Mouse (Mus musculus) testis, adult 2 months (tissue): ENCODE measurements at regions not wholly inside any gene's neighbourhood (a gene's known extent, or its start where the extent isn't known, plus 50 kb on each side); places are given as distances from the start of the nearest gene placed in this dataset.

ENCODE experiments used
- H3K27ac ChIP-seq: fragments of 200-500 bp; 2 replicates; pipeline ENCODE4 v1.5.1; 2012; ENCODE audit warnings: low read depth, low read length; ENCODE audit not compliant: control insufficient read depth, insufficient read depth
- H3K27me3 ChIP-seq: fragments of 200-500 bp; 2 replicates; pipeline ENCODE4 v1.6.1; 2012; ENCODE audit warnings: mild to moderate bottlenecking, low read length, moderate library complexity; ENCODE audit not compliant: control insufficient read depth, insufficient read depth
- H3K36me3 ChIP-seq: fragments of 200-500 bp; 2 replicates; pipeline ENCODE4 v1.6.1; 2012; ENCODE audit warnings: mild to moderate bottlenecking, low read length; ENCODE audit not compliant: control insufficient read depth, insufficient read depth
- H3K4me1 ChIP-seq: fragments of 200-500 bp; 2 replicates; pipeline ENCODE4 v1.6.1; 2012; ENCODE audit warnings: low read length; ENCODE audit not compliant: control insufficient read depth, insufficient read depth
- H3K4me3 ChIP-seq: fragments of 200-500 bp; 2 replicates; pipeline ENCODE4 v1.5.1; 2012; ENCODE audit warnings: low read depth, mild to moderate bottlenecking, low read length, moderate library complexity, mixed read lengths; ENCODE audit not compliant: control insufficient read depth
- CTCF ChIP-seq: fragments of 200-500 bp; IDR thresholded peaks from 2 replicates; pipeline ENCODE4 v1.5.1; 2012; ENCODE audit warnings: low read depth, mild to moderate bottlenecking, inconsistent platforms, low read length, moderate library complexity; ENCODE audit not compliant: control insufficient read depth, insufficient read depth, insufficient replicate concordance
- POLR2A ChIP-seq: fragments of 200-500 bp; IDR thresholded peaks from 2 replicates; pipeline ENCODE4 v1.6.1; 2012; ENCODE audit warnings: low read depth, mild to moderate bottlenecking, inconsistent platforms, low read length, moderate library complexity; ENCODE audit not compliant: control insufficient read depth

DNA sequence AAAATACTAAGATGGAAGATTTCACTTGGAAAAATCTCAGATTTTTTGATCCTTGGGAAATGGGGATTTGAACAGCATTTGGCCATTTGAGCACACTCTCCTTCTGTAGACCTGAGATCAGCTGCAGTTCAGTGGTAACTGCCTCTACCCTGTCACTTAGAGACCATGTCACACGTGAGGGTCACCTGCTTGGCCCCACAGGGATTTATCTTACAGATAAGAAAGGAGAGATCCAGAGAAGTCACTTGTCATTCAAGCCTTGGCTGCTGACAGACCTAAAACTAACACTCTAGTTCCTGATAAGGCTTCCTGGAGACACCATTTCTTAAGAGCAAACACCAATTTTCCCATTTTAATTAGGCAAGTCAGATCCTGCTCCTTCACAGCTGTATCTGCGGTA, 270.2 kb downstream of the Epha4 start:
- Histone ChIP-seq H3K27me3 (no peaks in the 10 kb centered on the region), H3K27ac (no peak overlapping the region), H3K4me3 (no peak overlapping the region), H3K36me3 (no peaks in the 10 kb centered on the region), H3K4me1 (no peaks in the 10 kb centered on the region)
- TF ChIP-seq CTCF (no peak), POLR2A (no peak)

DNA sequence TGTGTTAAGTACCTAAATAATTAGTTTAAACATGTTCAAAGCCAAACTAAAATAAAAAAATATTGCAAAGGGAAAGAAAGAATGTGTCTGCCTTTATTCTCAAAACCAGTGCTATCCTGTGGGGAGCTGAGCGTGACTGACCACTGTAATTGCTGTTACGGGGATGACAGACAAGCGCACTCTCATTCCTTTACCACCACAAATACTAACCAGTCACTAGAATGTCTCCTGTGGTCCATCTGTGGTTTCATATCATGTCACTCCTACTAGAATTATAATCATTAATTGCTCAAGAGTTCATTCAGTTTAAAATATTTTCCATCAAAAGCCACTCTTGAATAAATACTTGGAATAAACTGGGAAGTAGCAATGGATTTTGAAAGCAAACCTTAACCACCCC, 268.8 kb downstream of the Epha4 start:
- H3K27ac ChIP-seq, result no peak overlapping the region
- H3K4me1 ChIP-seq, result no peaks in the 10 kb centered on the region
- TF ChIP-seq POLR2A (no peak), CTCF (no peak)
- H3K4me3 ChIP-seq, result no peak overlapping the region
- H3K36me3 ChIP-seq, result no peaks in the 10 kb centered on the region
- H3K27me3 ChIP-seq, result no peaks in the 10 kb centered on the region

DNA sequence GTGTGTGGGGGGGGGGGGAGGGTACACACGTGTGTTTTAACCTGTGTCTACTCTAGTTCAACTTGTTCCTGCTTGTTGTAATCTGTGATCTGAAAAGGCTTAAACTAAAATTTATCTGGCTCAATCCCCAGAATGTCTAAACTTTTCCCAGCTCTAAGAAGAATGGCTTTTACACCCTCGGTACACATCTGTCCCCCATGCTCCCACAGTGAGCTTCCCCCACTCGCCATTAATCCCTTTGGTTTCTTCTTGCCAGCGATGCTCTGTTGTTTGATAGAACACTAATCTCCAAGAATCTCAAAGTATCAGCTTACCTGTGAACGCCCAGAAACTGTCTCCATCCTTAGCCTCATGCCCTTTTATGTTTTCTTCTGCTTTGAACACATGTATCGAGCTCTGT, 260.6 kb downstream of the Epha4 start:
- no peaks in the 10 kb centered on the region for H3K36me3 ChIP-seq
- no peaks in the 10 kb centered on the region for H3K27me3 ChIP-seq
- TF ChIP-seq CTCF (no peak), POLR2A (no peak)
- no peak overlapping the region for H3K27ac ChIP-seq
- H3K4me3 ChIP-seq, result no peak overlapping the region
- no peaks in the 10 kb centered on the region for H3K4me1 ChIP-seq

DNA sequence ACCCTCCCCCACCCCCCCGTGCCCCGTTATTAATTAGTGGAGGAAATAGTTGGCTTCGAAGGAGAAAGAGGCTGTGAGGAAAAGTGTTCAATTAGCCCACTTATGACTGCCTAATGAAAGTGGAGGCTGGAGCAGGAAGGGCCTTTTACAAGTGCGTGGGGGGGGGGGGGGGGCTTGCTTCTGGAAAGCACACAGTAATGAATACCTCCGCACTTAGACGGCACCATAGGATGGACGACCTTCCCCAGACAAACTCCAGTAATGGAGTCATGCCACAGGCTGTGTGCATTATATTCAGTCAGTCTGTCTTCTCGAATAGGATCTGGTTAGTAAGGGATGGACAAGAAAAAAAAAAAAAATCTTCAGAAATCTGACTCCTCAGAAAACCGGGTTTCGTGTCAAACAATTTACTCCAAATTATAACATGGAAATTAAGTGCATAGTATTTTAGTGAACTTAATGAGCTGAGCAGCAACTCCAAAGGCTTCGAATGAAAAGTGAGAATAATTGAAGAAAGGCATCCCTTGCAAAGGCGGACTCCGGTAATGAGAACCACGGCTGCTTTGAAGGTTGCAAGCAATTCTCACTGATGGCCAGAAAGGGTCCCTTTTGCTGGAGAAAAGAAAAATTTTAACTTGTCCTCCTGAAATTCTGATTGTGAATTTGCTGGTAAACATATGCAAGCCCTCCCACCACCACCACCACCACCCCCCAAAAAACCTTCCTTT, 258.6 kb downstream of the Epha4 start:
- Histone ChIP-seq H3K4me1 (no peaks in the 10 kb centered on the region), H3K36me3 (no peaks in the 10 kb centered on the region), H3K4me3 (no peak overlapping the region), H3K27me3 (no peaks in the 10 kb centered on the region), H3K27ac (no peak overlapping the region)
- TF ChIP-seq CTCF (no peak), POLR2A (no peak)

DNA sequence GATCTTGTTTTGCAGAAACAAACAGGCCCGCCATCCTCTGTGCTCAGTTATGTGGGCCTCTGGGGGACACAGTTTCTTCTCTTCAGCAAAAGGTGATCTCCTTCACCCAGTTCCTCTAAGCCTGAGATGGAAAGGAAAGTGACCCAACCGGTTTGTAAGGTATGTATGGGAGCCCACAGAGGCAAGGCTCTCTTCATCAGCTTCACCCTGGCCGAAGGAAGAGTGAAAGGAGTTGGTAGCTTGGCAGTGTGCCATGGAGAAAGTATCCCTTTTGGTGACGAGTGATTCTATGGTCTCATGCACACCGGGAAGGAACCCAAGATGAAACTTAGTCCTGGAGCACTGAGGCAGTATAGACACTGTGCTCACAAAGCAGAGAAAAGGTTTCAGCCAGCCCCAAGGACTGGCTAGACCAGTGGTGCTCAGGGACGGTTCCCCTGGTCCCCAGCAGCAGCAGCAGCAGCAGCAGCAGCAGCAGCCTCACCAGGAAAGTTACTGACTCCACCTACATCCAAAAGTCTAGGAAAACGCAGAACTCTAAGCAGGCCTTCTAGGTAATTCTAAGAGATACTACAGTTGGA, 256.1 kb downstream of the Epha4 start:
- Histone ChIP-seq H3K4me3 (no peak overlapping the region), H3K27me3 (no peaks in the 10 kb centered on the region), H3K4me1 (no peaks in the 10 kb centered on the region), H3K27ac (no peak overlapping the region), H3K36me3 (no peaks in the 10 kb centered on the region)
- TF ChIP-seq POLR2A, result no peak
- no peak for TF ChIP-seq CTCF

DNA sequence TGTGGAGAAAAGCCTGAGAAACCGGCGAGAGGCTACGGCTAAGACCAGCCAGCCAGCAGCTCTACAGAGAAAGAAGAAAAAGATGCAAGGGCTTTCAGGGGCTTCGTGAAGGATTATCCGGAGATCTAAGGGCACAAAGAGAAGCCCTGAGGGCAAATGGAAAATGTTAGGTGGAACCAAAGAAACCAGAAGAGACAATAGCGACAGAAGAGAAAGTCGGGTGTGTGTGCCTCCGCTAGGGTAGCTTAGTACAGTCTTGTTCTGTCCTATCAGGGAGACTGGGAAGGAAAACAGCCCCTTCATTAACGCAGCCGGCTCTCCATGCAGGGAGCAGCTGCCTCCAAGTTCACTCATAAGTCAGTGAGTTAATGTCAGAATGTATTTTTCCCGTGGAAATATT, 255.1 kb downstream of the Epha4 start:
- no peak overlapping the region for H3K27ac ChIP-seq
- H3K4me1 ChIP-seq, result no peaks in the 10 kb centered on the region
- no peaks in the 10 kb centered on the region for H3K27me3 ChIP-seq
- TF ChIP-seq POLR2A, result no peak
- TF ChIP-seq CTCF, result no peak
- H3K4me3 ChIP-seq, result no peak overlapping the region
- no peaks in the 10 kb centered on the region for H3K36me3 ChIP-seq

DNA sequence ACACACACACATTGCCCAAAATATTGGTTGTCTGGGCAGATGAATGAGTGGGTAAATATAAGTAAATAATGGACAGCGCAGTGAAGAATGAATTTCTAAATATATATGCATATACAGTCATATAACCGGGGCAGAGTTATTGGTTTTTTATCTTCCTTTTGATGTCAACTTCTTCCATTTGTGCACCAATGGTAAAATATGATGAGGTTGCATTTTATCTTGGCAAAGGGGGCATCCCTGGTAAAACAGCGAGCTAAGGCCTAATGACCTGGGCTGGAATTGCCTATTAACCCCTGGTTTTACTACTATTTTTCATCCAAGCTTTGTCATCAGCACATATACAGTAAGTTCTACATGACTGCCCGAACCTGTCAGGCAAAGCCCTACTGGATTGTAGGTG, 253.2 kb downstream of the Epha4 start:
- TF ChIP-seq POLR2A (no peak), CTCF (no peak)
- H3K36me3 ChIP-seq, result no peaks in the 10 kb centered on the region
- no peaks in the 10 kb centered on the region for H3K27me3 ChIP-seq
- H3K27ac ChIP-seq, result no peak overlapping the region
- no peaks in the 10 kb centered on the region for H3K4me1 ChIP-seq
- no peak overlapping the region for H3K4me3 ChIP-seq
